Mouse (Mus musculus): ENCODE measurements around the gene Ms4a3.

GRCm38 (mm10) chr19:11601349-11601748 is 39.3 kb downstream of the Ms4a3 start:
- no peak for TF ChIP-seq CTCF (IDR thresholded peaks at IDR 0.05; ENCODE audit: borderline replicate concordance, extremely low read depth, insufficient read depth, insufficient read length)
- TF ChIP-seq POLR2A (IDR thresholded peaks at IDR 0.05; ENCODE audit: borderline replicate concordance, extremely low read depth, insufficient read depth, insufficient read length, poor library complexity, severe bottlenecking): no peak

Measured in brain, embryonic 14.5 days (tissue).